Mouse (Mus musculus) G1E (cell line): ENCODE measurements around the gene Hspb9. TPM values are rescaled to one million over a fixed set of nuclear protein-coding genes. Genes with fewer than 3 reads are reported as not detected.

Experiments used
- ATAC-seq: 2 replicates; pipeline ENCODE4 v1.8.0; 2016; ENCODE audit warnings: mild to moderate bottlenecking; ENCODE audit not compliant: insufficient number of reproducible peaks, poor library complexity, low FRiP score, severe bottlenecking; ENCODE audit errors: extremely low read depth
- DNase-seq: peaks from one replicate; pipeline ENCODE4 v3.0.0; 2012; ENCODE audit warnings: low spot score
- H3K27me3 ChIP-seq: 2 replicates; pipeline ENCODE4 v1.6.1; 2012; ENCODE audit warnings: mild to moderate bottlenecking, low read length, inconsistent platforms; ENCODE audit not compliant: insufficient read depth
- H3K36me3 ChIP-seq: replicated peaks from 2 replicates; pipeline ENCODE3; 2012; ENCODE audit warnings: mild to moderate bottlenecking, inconsistent platforms
- H3K4me1 ChIP-seq: 2 replicates; pipeline ENCODE4 v1.6.1; 2012; ENCODE audit warnings: low read depth, low read length, inconsistent platforms, mixed read lengths; ENCODE audit not compliant: insufficient read depth
- H3K4me3 ChIP-seq: 2 replicates; pipeline ENCODE4 v1.5.1; 2012; ENCODE audit warnings: low read depth, mild to moderate bottlenecking, inconsistent platforms, low read length, moderate library complexity, mixed read lengths
- H3K9me3 ChIP-seq: replicated peaks from 2 replicates; pipeline ENCODE4 v1.6.1; 2012; ENCODE audit warnings: inconsistent platforms
- CTCF ChIP-seq: IDR thresholded peaks from 2 replicates; pipeline ENCODE4 v1.5.1; 2012; ENCODE audit warnings: low read depth, low read length, inconsistent platforms, mixed read lengths
- GATA1 ChIP-seq: IDR thresholded peaks from 2 replicates; pipeline ENCODE4 v1.6.1; 2012; ENCODE audit warnings: borderline replicate concordance, low read length, inconsistent platforms, mixed read lengths
- GATA2 ChIP-seq: IDR thresholded peaks from 2 replicates; pipeline ENCODE4 v1.6.1; 2012; ENCODE audit warnings: low read depth, low read length, inconsistent platforms, borderline replicate concordance
- POLR2AphosphoS5 ChIP-seq: IDR thresholded peaks from 2 replicates; pipeline ENCODE4 v1.6.1; 2012; ENCODE audit warnings: low read depth, low read length, inconsistent platforms; ENCODE audit not compliant: insufficient replicate concordance
- TAL1 ChIP-seq: conservative IDR thresholded peaks from 2 replicates; pipeline ENCODE4 v1.6.1; 2012; ENCODE audit warnings: low read depth, low read length, inconsistent platforms, mixed read lengths
- polyA plus RNA-seq: library from polyadenylated mRNA; stranded (reverse); fragments of >175 nt; gene quantifications from 2 replicates; pipeline ENCODE4 v1.2.3, GENCODE M21; 2012
- total RNA-seq, 2 experiments: library from RNA; stranded (forward) in 1 of 2; stranded (reverse) in 1 of 2; fragments of 200-1000 nt in 1 of 2; fragments of >200 nt in 1 of 2; fragmentation: Nextera tagmentation in 1 of 2; gene quantifications; 2 replicates each; pipeline ENCODE4 v1.2.3; 2014 to 2017

Gene Hspb9
- total and polyA plus RNA-seq, 3 experiments = 0.22 to 2.4 (median 0.55) TPM

DNA sequence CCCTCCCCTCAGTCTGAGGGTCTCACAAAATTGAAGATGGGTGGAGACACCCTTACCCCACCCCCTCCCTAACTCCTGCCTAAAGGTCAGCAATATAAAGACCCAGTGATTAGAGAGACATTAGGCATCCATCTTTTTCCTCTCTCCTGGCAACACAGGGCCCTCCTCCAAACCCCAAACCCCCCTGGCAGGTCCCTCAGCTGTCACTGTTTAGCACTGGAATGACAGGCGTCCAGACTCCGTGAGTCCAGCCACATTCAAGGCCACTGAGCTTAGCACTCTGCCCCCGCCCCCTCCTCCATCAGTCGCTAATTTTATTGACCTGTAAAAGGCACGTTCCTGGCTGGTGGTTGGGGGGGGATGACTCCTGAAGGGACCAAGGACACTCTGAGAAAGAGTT is 20.5 kb upstream of the Hspb9 start:
- Histone ChIP-seq H3K36me3 (peaks cover 9% of the 10 kb centered on the region), H3K4me1 (peaks cover 11% of the 10 kb centered on the region), H3K4me3 (no peak overlapping the region), H3K9me3 (no peaks in the 10 kb centered on the region), H3K27me3 (peaks cover 44% of the 10 kb centered on the region)
- ATAC-seq (no peak), DNase-seq (no peak)
- TF ChIP-seq GATA1 (no peak), POLR2AphosphoS5 (no peak), CTCF (no peak), GATA2 (no peak), TAL1 (no peak)

DNA sequence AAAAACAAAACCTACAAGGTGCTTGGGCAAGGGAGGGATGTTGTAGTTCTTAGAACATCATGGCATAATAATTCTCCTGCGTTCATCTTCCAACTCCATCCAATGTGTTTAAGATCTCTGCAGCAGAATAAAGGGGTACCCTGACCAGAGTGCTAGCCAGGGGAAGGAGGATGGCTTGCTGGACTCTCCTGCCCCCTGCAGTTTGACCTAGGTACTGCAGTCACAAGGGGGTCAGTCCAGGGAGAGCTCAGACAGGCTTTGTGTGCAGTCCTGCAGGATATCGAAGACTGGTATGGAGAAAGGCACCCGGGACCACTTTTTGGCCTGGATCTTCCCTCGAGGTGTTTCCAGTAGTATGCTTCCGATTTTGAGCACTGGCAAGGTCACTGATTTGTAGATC is 18.7 kb upstream of the Hspb9 start:
- H3K36me3 ChIP-seq = peaks cover 21% of the 10 kb centered on the region
- peaks cover 35% of the 10 kb centered on the region for H3K27me3 ChIP-seq
- DNase-seq (peak; percentile 64), ATAC-seq (no peak)
- H3K4me3 ChIP-seq = no peak overlapping the region
- H3K4me1 ChIP-seq = peaks cover 11% of the 10 kb centered on the region
- TF ChIP-seq POLR2AphosphoS5 = no peak
- TF ChIP-seq GATA2 = no peak
- no peak for TF ChIP-seq GATA1
- peak; percentile 91 for TF ChIP-seq CTCF
- H3K9me3 ChIP-seq = no peaks in the 10 kb centered on the region

DNA sequence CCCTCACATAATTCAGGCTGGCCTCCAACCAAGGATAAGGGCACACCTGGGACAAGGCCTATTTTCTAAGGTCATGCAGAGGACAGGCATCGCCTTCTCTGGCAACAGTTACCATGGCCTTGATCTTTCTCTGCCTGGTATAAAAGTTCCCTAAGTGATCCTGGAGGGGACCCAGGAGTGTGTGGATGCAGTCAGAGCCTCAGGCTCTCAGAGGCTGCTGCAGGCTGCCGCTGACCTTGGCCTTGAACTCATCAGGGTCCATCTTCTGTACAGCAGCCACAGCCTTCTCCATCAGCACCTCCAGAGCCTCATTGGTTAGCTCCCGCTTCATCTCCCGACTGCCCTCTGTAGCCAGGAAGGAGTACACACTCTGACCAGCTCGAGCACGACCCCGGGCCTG is 15.7 kb upstream of the Hspb9 start:
- DNase-seq (no peak), ATAC-seq (no peak)
- peaks cover 19% of the 10 kb centered on the region for H3K4me1 ChIP-seq
- no peaks in the 10 kb centered on the region for H3K9me3 ChIP-seq
- H3K36me3 ChIP-seq = peaks cover 33% of the 10 kb centered on the region
- H3K4me3 ChIP-seq = no peak overlapping the region
- TF ChIP-seq GATA2 = no peak
- TF ChIP-seq TAL1 = no peak
- peaks cover 7% of the 10 kb centered on the region for H3K27me3 ChIP-seq

DNA sequence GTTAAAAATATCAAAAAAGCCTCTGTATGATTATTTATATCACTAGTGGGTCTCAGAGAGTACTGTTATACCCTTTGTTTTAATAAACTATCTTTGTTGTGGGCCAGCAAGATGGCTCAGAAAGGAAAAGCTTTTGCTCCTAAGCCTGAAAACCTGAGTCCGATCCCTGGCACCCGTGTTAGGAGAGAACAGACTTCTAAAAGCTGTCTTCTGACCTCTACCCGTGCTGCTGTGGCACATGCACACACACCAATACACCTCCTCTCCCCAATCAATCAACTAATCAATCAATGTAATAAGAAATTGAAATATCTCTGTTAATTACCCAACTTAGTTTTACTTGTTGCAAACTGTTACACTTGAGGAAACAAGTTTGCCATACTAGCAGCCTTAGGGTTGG is 12.9 kb upstream of the Hspb9 start:
- H3K4me3 ChIP-seq = no peak overlapping the region
- H3K27me3 ChIP-seq = no peaks in the 10 kb centered on the region; the same call in 1 of the 2 replicates
- H3K9me3 ChIP-seq = no peaks in the 10 kb centered on the region
- no peak for TF ChIP-seq GATA2
- TF ChIP-seq POLR2AphosphoS5 = no peak
- no peak for TF ChIP-seq CTCF
- no peak for TF ChIP-seq GATA1
- no peak for TF ChIP-seq TAL1
- H3K36me3 ChIP-seq = peaks cover 60% of the 10 kb centered on the region
- ATAC-seq = no peak
- H3K4me1 ChIP-seq = peaks cover 37% of the 10 kb centered on the region
- no peak for DNase-seq

DNA sequence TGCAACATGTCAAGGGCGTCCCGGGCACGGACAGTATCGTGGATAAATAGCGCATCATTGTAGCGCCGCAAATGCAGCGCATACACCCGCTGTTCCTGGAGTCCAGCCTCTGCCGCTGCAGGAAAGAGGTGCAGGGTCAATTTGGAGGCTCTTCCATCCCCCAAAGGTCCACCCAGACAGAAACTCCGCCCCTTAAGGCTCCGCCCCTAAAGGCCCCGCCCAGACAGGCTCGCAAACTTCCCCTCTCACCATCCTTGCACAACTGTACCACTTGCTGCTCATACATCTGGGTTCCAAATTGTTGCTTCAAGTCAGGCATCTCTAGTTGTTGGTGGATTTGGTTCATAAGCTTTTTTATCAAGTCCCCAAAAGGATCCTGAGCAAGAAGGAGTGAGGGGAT is 12.3 kb upstream of the Hspb9 start:
- ATAC-seq (no peak), DNase-seq (no peak)
- H3K4me1 ChIP-seq = peaks cover 40% of the 10 kb centered on the region
- H3K4me3 ChIP-seq = no peak overlapping the region
- no peaks in the 10 kb centered on the region for H3K9me3 ChIP-seq
- H3K27me3 ChIP-seq = no peaks in the 10 kb centered on the region; the same call in 1 of the 2 replicates
- H3K36me3 ChIP-seq = peaks cover 63% of the 10 kb centered on the region
- TF ChIP-seq GATA1 (no peak), TAL1 (no peak), CTCF (no peak), POLR2AphosphoS5 (no peak), GATA2 (no peak)

DNA sequence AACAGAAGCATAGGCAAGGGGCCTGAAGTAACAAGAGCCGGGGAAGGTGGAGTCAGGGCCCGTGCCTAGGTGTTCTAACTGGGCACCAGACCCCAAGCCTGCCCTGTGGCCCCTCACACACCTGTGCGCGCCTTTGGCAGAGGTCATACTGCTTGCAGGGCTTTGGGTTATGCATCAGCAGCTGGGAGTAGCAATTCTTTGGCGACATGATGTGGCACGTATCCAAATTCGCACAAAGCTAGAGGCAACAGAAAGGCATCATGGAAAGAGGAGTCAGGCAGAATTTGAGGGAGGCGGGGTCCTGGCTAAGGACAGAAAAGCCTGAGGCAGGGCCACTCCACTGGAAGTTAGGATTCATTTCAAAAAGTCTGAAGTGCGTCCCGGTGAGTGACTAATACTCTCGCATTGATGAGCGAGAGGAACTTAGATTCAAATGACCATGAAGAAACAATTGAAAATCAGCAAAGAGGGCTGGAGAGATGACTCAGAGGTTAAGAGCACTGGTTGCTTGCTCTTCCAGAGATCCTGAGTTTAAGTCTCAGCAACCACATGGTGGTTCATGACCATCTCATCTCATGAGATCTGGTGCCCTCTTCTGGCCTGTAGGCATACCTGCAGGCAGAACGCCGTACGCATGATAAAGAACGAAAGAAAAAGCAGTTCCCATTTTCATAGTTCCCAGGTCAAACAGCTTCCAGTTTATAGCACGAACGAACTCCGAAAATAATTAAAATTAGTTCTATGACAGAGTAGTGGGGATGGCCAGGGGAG is 11.4 kb upstream of the Hspb9 start:
- no peaks in the 10 kb centered on the region; the same call in 1 of the 2 replicates for H3K27me3 ChIP-seq
- ATAC-seq (no peak), DNase-seq (peak; percentile 47)
- H3K9me3 ChIP-seq = no peaks in the 10 kb centered on the region
- no peak for TF ChIP-seq TAL1
- TF ChIP-seq POLR2AphosphoS5 = no peak
- TF ChIP-seq CTCF = peak; percentile 71
- H3K4me1 ChIP-seq = peaks cover 40% of the 10 kb centered on the region
- H3K4me3 ChIP-seq = peak overlapping the region; percentile 55; the same call in 1 of the 2 replicates
- H3K36me3 ChIP-seq = peaks cover 71% of the 10 kb centered on the region

DNA sequence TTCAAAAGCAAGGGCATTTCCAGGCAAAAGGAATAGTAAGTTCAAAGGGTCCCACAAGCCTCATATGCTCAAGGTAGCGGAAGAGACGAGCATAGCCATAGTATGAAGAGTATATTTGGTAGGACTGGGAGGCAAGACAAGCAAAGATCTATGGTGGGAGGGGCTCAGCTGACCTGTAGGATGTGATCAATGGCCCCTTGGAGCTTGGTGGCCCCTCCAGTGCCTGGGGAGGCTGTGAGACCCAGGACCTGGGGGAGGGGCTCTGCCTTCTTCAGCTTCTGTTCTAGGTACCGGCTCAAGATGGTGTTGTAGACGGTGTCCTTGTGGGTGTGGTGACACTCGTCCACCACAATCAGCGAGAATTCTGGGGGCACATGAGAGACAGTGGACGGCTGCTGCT is 10.7 kb upstream of the Hspb9 start:
- H3K4me1 ChIP-seq = peaks cover 40% of the 10 kb centered on the region
- no peaks in the 10 kb centered on the region; the same call in 1 of the 2 replicates for H3K27me3 ChIP-seq
- H3K9me3 ChIP-seq = no peaks in the 10 kb centered on the region
- H3K4me3 ChIP-seq = peak overlapping the region; percentile 55; the same call in 1 of the 2 replicates
- H3K36me3 ChIP-seq = peaks cover 75% of the 10 kb centered on the region
- ATAC-seq (no peak), DNase-seq (no peak)
- TF ChIP-seq TAL1 (no peak), CTCF (no peak), GATA1 (no peak), GATA2 (no peak), POLR2AphosphoS5 (no peak)
